Mouse (Mus musculus): ENCODE measurements around the gene Tbl2.

GRCm38 (mm10) chr5:135103999-135104660 lies 45.3 kb upstream of the Tbl2 start:
- peak; percentile 62 for TF ChIP-seq CTCF (IDR thresholded peaks at IDR 0.05)
- TF ChIP-seq EP300 (IDR thresholded peaks at IDR 0.05) = no peak
